Mouse (Mus musculus) testis, adult 2 months (tissue): ENCODE results near the gene Mcf2l.

ENCODE experiments used
- CTCF ChIP-seq: fragments of 200-500 bp; IDR thresholded peaks from 2 replicates; pipeline ENCODE4 v1.5.1; 2012; ENCODE audit warnings: low read depth, mild to moderate bottlenecking, inconsistent platforms, low read length, moderate library complexity; ENCODE audit not compliant: control insufficient read depth, insufficient read depth, insufficient replicate concordance
- POLR2A ChIP-seq: fragments of 200-500 bp; IDR thresholded peaks from 2 replicates; pipeline ENCODE4 v1.6.1; 2012; ENCODE audit warnings: low read depth, mild to moderate bottlenecking, inconsistent platforms, low read length, moderate library complexity; ENCODE audit not compliant: control insufficient read depth

- TF ChIP-seq POLR2A (no peak), CTCF (no peak)
Observed at GRCm38 (mm10) chr8:12917831-12918230, 44.2 kb downstream of the Mcf2l start.
